Mouse (Mus musculus): ENCODE measurements around the gene Olfr1030. TPM values are rescaled to one million over a fixed set of nuclear protein-coding genes. Genes with fewer than 3 reads are reported as not detected.
A peak's percentile ranks its signal among the peaks of the same experiment; 100 is the strongest.
"Not testable (repeated sequence)": the region's sequence is repeated elsewhere in the genome, so short reads cannot be mapped to it uniquely, and the experiment has no call there.

Olfr1030 gene
- polyA plus RNA-seq (2014; fragmentation: Nextera tagmentation; extraction: Ambion mirVana), result not detected in 2 replicates

DNA sequence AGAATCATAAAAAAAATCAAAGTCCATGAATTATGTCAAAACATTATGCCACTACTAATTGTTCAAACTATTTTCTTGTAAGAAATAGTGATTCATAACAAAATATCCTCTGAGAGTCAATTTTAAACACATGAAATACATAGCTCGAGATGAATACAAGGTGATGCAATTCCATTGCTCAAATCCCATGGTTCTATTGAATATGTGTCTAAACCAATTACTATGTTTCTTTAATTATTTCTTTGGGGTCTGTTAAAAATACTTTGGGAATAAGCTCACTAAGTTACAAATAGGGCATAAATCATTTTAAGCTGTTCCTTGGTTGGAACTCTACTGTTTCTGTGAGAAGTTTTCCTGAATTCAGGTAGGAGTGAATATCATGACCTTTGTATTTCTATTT, at the start of gene Olfr1030:
Gene Olfr1030 (plus strand): TSS at position 301 of the 400 bp plus-strand sequence.
- Histone ChIP-seq H3K9ac (no peak within 1 kb of the TSS), H3K36me3 (ENCODE audit: insufficient read depth) (no peaks in the 10 kb centered on the region), H3K27me3 (ENCODE audit: insufficient read depth, low read length) (no peaks in the 10 kb centered on the region), H3K9me3 (ENCODE audit: low read depth, low read length) (no peaks in the 10 kb centered on the region), H3K4me1 (ENCODE audit: insufficient read depth) (no peaks in the 10 kb centered on the region), H3K4me2 (no peak within 1 kb of the TSS), H3K4me3 (ENCODE audit: low read depth, low read length) (no peak within 1 kb of the TSS), H3K27ac (ENCODE audit: low read depth) (no peak within 1 kb of the TSS)
- ATAC-seq (ENCODE audit: insufficient read depth) (no peak), DNase-seq (no peak)
- TF ChIP-seq CTCF (IDR thresholded peaks at IDR 0.05; ENCODE audit: low read depth), result no peak
- 72% methylated on average over 1 of the region's 1 CpGs for WGBS

DNA sequence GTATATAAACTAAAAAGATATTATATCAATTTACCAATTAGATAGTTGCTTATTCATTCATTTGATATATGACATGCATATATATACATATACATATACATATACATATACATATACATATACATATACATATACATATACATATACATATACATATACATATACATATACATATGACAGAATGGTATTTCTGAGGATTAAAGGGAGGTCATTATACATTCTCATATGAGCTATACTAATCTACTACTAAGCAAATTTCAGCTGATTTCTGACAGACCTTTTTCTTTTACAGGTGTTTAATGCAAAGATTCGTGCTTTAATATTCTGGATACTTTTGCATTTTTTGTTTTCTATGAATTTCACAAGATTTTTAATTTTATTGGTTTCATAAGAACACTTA, 28.9 kb upstream of the Olfr1030 start, which contains the start of gene Olfr1028:
Gene Olfr1028 (plus strand): TSS at position 301 of the 400 bp plus-strand sequence.
- H3K9ac ChIP-seq, result no peak within 1 kb of the TSS
- H3K4me1 ChIP-seq (ENCODE audit: insufficient read depth), result no peaks in the 10 kb centered on the region
- no peak within 1 kb of the TSS for H3K4me2 ChIP-seq
- H3K4me3 ChIP-seq (ENCODE audit: low read depth, low read length), result no peak within 1 kb of the TSS
- no peak for TF ChIP-seq CTCF (IDR thresholded peaks at IDR 0.05; ENCODE audit: low read depth)
- no peak within 1 kb of the TSS for H3K27ac ChIP-seq (ENCODE audit: low read depth)
- ATAC-seq (ENCODE audit: insufficient read depth), result no peak
- no peaks in the 10 kb centered on the region for H3K36me3 ChIP-seq (ENCODE audit: insufficient read depth)
- H3K27me3 ChIP-seq (ENCODE audit: insufficient read depth, low read length), result no peaks in the 10 kb centered on the region
- H3K9me3 ChIP-seq (ENCODE audit: low read depth, low read length), result no peaks in the 10 kb centered on the region
- 84% methylated on average over 1 of the region's 1 CpGs for WGBS
- no peak for DNase-seq

DNA sequence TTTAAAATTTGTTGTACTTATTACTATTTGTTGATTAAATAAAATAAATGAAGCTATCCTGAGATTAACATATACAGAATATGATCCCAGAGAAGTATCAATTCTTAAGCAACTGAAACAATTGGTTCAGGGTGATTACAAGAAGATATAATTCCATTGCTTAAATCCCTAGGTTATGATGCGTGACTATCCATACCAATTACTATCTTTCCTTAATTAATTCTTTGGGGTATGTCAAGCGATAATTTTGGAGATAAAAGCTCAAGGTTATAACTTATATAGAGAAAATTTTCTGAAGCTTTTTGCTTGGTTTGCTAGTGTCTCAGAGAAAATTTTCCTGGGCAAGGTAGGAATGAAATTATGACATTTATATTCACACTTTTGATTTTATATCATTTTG, 5.5 kb upstream of the Olfr1030 start, which contains the start of gene Olfr1029:
Gene Olfr1029 (plus strand): TSS at position 301 of the 400 bp plus-strand sequence.
- H3K27me3 ChIP-seq (ENCODE audit: insufficient read depth, low read length), result no peaks in the 10 kb centered on the region
- no peaks in the 10 kb centered on the region for H3K4me1 ChIP-seq (ENCODE audit: insufficient read depth)
- DNase-seq (no peak), ATAC-seq (ENCODE audit: insufficient read depth) (no peak)
- no peak within 1 kb of the TSS for H3K4me2 ChIP-seq
- H3K9me3 ChIP-seq (ENCODE audit: low read depth, low read length), result no peaks in the 10 kb centered on the region
- no peak for TF ChIP-seq CTCF (IDR thresholded peaks at IDR 0.05; ENCODE audit: low read depth)
- no peak within 1 kb of the TSS for H3K9ac ChIP-seq
- H3K36me3 ChIP-seq (ENCODE audit: insufficient read depth), result no peaks in the 10 kb centered on the region
- no peak within 1 kb of the TSS for H3K4me3 ChIP-seq (ENCODE audit: low read depth, low read length)
- 83% methylated on average over 2 of the region's 2 CpGs for WGBS
- H3K27ac ChIP-seq (ENCODE audit: low read depth), result no peak within 1 kb of the TSS

DNA sequence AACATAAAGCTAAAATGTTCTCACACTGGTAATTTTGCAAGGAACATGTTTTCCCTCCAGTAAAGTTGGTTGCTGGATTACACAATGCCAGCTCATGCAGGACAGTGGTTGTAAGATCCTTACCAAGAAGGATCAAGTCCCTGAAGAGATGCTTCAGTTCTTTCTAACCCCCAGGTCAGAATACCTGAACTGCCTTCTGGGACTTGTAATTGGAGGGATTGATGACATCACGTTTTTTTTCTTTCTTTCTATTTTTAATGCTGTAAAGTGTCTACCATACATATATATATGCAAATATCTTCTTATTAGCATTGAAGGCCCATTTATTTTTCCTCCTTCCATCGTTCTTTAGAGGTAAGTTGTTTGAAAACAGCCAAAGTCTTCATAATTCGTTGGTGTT, 10.9 kb downstream of the Olfr1030 start, which contains the start of gene Olfr1031:
Gene Olfr1031 (plus strand): TSS at position 301 of the 400 bp plus-strand sequence.
- no peak within 1 kb of the TSS for H3K27ac ChIP-seq (ENCODE audit: low read depth)
- no peak for DNase-seq
- H3K9me3 ChIP-seq (ENCODE audit: low read depth, low read length), result no peaks in the 10 kb centered on the region
- no peaks in the 10 kb centered on the region for H3K36me3 ChIP-seq (ENCODE audit: insufficient read depth)
- no peak within 1 kb of the TSS for H3K4me2 ChIP-seq
- no peak for TF ChIP-seq CTCF (IDR thresholded peaks at IDR 0.05; ENCODE audit: low read depth)
- no peaks in the 10 kb centered on the region for H3K27me3 ChIP-seq (ENCODE audit: insufficient read depth, low read length)
- ATAC-seq (ENCODE audit: insufficient read depth), result no peak
- H3K9ac ChIP-seq, result no peak within 1 kb of the TSS
- no peaks in the 10 kb centered on the region for H3K4me1 ChIP-seq (ENCODE audit: insufficient read depth)
- WGBS, result 55% methylated on average over 3 of the region's 3 CpGs
- no peak within 1 kb of the TSS for H3K4me3 ChIP-seq (ENCODE audit: low read depth, low read length)

DNA sequence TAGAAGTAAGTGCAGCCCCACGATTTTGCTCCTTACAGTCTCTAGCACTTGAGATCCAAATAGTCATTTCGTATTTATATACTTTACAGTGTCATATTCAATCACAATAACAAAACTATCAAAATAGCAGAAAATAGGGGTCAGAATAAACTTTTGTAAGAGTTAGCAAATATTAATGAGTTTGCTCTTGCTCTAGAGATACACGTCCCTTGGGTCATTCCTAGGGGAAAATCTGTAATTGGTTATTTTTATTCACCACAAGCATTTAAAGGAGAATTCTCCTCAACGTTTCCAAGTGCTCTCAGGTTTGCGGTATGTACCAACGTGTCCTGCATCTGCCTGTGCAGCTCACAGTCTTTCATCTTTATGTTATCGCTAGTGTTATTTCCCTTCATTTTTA, 26.2 kb downstream of the Olfr1030 start, which contains the start of gene Olfr1032:
Gene Olfr1032 (plus strand): TSS at position 301 of the 400 bp plus-strand sequence.
- Histone ChIP-seq H3K27ac (ENCODE audit: low read depth) (no peak within 1 kb of the TSS), H3K4me3 (ENCODE audit: low read depth, low read length) (no peak within 1 kb of the TSS), H3K9ac (no peak within 1 kb of the TSS), H3K36me3 (ENCODE audit: insufficient read depth) (no peaks in the 10 kb centered on the region), H3K4me2 (no peak within 1 kb of the TSS), H3K4me1 (ENCODE audit: insufficient read depth) (no peaks in the 10 kb centered on the region), H3K27me3 (ENCODE audit: insufficient read depth, low read length) (no peaks in the 10 kb centered on the region), H3K9me3 (ENCODE audit: low read depth, low read length) (no peaks in the 10 kb centered on the region)
- DNase-seq (no peak), ATAC-seq (ENCODE audit: insufficient read depth) (no peak)
- 79% methylated on average over 7 of the region's 7 CpGs for WGBS
- no peak for TF ChIP-seq CTCF (IDR thresholded peaks at IDR 0.05; ENCODE audit: low read depth)

DNA sequence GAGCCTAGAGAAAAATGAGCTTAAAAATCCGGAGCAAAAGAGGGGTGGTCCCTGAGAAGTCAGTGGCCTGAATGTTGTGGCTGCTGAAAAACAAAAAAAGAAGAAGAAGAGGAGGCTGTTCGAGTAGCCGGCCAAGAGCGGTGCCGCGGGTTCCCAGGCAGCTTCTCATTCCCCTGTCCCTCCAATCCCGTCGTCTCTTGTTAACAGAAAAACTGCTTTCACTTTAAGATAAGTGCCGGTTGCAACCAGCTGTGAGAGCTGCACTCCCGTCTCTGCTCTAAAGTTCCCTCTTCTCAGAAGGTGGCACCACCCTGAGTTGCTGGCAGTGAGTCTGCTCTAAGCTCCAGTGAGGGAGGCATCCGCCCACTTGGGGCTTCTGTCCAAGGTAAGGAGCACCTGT, 41.3 kb downstream of the Olfr1030 start, which contains the start of gene Olfr1033:
Gene Olfr1033 (plus strand): TSS at position 228 of the 400 bp plus-strand sequence.
- not testable (repeated sequence) for H3K4me1 ChIP-seq (ENCODE audit: insufficient read depth); ATAC-seq (ENCODE audit: insufficient read depth); H3K9me3 ChIP-seq (ENCODE audit: low read depth, low read length); H3K27me3 ChIP-seq (ENCODE audit: insufficient read depth, low read length); H3K36me3 ChIP-seq (ENCODE audit: insufficient read depth); H3K27ac ChIP-seq (ENCODE audit: low read depth); H3K9ac ChIP-seq
- Histone ChIP-seq H3K4me3 (ENCODE audit: low read depth, low read length) (peak within 1 kb of the TSS; percentile 22), H3K4me2 (peak within 1 kb of the TSS; percentile 51)
- DNase-seq, result peak; percentile 71
- 0% methylated on average over 10 of the region's 11 CpGs for WGBS

DNA sequence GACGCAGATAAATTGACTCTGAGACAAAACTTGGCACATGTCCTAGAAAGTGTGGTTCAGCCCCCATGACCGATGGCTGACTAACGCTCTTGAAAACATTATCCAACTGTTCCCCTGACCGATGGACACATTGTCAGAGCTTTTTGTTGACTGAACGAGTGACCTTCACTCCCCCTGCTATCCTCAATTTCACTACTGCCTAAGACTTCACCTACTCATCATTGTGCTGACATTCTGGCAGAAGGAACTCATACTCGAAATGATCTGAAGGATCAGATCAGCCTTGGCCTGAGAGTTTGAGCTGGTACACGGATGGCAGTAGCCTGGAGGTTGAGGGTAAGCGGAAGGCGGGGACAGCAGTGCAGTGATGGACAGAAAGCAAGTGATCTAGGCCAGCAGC, 42.4 kb downstream of the Olfr1030 start:
- H3K27ac ChIP-seq (ENCODE audit: low read depth); H3K4me1 ChIP-seq (ENCODE audit: insufficient read depth); H3K9me3 ChIP-seq (ENCODE audit: low read depth, low read length); H3K9ac ChIP-seq; H3K4me2 ChIP-seq; H3K36me3 ChIP-seq (ENCODE audit: insufficient read depth); H3K27me3 ChIP-seq (ENCODE audit: insufficient read depth, low read length); H3K4me3 ChIP-seq (ENCODE audit: low read depth, low read length); ATAC-seq (ENCODE audit: insufficient read depth); DNase-seq: not testable (repeated sequence)
- WGBS, result 30% methylated on average over 3 of the region's 9 CpGs

Other genes starting within 250 kb of the Olfr1030 start
- gene Olfr1012, start 216.5 kb upstream of the Olfr1030 start, polyA plus RNA-seq (2014; fragmentation: Nextera tagmentation; extraction: Ambion mirVana), result not detected in 2 replicates
- gene Olfr1013, start 212.2 kb upstream of the Olfr1030 start, polyA plus RNA-seq (2014; fragmentation: Nextera tagmentation; extraction: Ambion mirVana), result not detected in 2 replicates
- gene Olfr1014, start 206.6 kb upstream of the Olfr1030 start, polyA plus RNA-seq (2014; fragmentation: Nextera tagmentation; extraction: Ambion mirVana), result not detected in 2 replicates
- gene Olfr1015, start 197.3 kb upstream of the Olfr1030 start, polyA plus RNA-seq (2014; fragmentation: Nextera tagmentation; extraction: Ambion mirVana), result not detected in 2 replicates
- gene Olfr1016, start 176.7 kb upstream of the Olfr1030 start, polyA plus RNA-seq (2014; fragmentation: Nextera tagmentation; extraction: Ambion mirVana), result not detected in 2 replicates
- gene Olfr1018, start 160.8 kb upstream of the Olfr1030 start, polyA plus RNA-seq (2014; fragmentation: Nextera tagmentation; extraction: Ambion mirVana), result not detected in 2 replicates
- not detected in 2 replicates for gene Olfr1019, start 133.8 kb upstream of the Olfr1030 start, polyA plus RNA-seq (2014; fragmentation: Nextera tagmentation; extraction: Ambion mirVana)
- not detected in 2 replicates for gene Olfr1020, start 132.2 kb upstream of the Olfr1030 start, polyA plus RNA-seq (2014; fragmentation: Nextera tagmentation; extraction: Ambion mirVana)
- gene Olfr1022, start 110.7 kb upstream of the Olfr1030 start, polyA plus RNA-seq (2014; fragmentation: Nextera tagmentation; extraction: Ambion mirVana), result not detected in 2 replicates
- gene Olfr1023, start 93.6 kb upstream of the Olfr1030 start, polyA plus RNA-seq (2014; fragmentation: Nextera tagmentation; extraction: Ambion mirVana), result not detected in 2 replicates
- gene Olfr1024, start 74.2 kb upstream of the Olfr1030 start, polyA plus RNA-seq (2014; fragmentation: Nextera tagmentation; extraction: Ambion mirVana), result not detected in 2 replicates
- not detected in 2 replicates for gene Olfr1025-ps1, start 64.1 kb upstream of the Olfr1030 start, polyA plus RNA-seq (2014; fragmentation: Nextera tagmentation; extraction: Ambion mirVana)
- gene Olfr1026, start 57.7 kb upstream of the Olfr1030 start, polyA plus RNA-seq (2014; fragmentation: Nextera tagmentation; extraction: Ambion mirVana), result not detected in 2 replicates
- not detected in 2 replicates for gene Olfr1028, start 28.8 kb upstream of the Olfr1030 start, polyA plus RNA-seq (2014; fragmentation: Nextera tagmentation; extraction: Ambion mirVana)
- not detected in 2 replicates for gene Olfr1029, start 5.4 kb upstream of the Olfr1030 start, polyA plus RNA-seq (2014; fragmentation: Nextera tagmentation; extraction: Ambion mirVana)
- not detected in 2 replicates for gene Olfr1031, start 11.0 kb downstream of the Olfr1030 start, polyA plus RNA-seq (2014; fragmentation: Nextera tagmentation; extraction: Ambion mirVana)
- gene Olfr1032, start 26.3 kb downstream of the Olfr1030 start, polyA plus RNA-seq (2014; fragmentation: Nextera tagmentation; extraction: Ambion mirVana), result not detected in 2 replicates
- gene Olfr1033, start 41.4 kb downstream of the Olfr1030 start, polyA plus RNA-seq (2014; fragmentation: Nextera tagmentation; extraction: Ambion mirVana), result 0.61 and 2.8 TPM in 2 replicates
- not detected in 2 replicates for gene Olfr1034, start 66.6 kb downstream of the Olfr1030 start, polyA plus RNA-seq (2014; fragmentation: Nextera tagmentation; extraction: Ambion mirVana)
- not detected in 2 replicates for gene Olfr1036, start 94.7 kb downstream of the Olfr1030 start, polyA plus RNA-seq (2014; fragmentation: Nextera tagmentation; extraction: Ambion mirVana)
- gene Olfr1037, start 108.1 kb downstream of the Olfr1030 start, polyA plus RNA-seq (2014; fragmentation: Nextera tagmentation; extraction: Ambion mirVana), result not detected in 2 replicates
- not detected in 2 replicates for gene Olfr1039, start 156.7 kb downstream of the Olfr1030 start, polyA plus RNA-seq (2014; fragmentation: Nextera tagmentation; extraction: Ambion mirVana)
- not detected in 2 replicates for gene Olfr1040, start 167.5 kb downstream of the Olfr1030 start, polyA plus RNA-seq (2014; fragmentation: Nextera tagmentation; extraction: Ambion mirVana)
- not detected in 2 replicates for gene Olfr1042, start 182.6 kb downstream of the Olfr1030 start, polyA plus RNA-seq (2014; fragmentation: Nextera tagmentation; extraction: Ambion mirVana)
- gene Olfr1043, start 188.2 kb downstream of the Olfr1030 start, polyA plus RNA-seq (2014; fragmentation: Nextera tagmentation; extraction: Ambion mirVana), result not detected in 2 replicates
- not detected in 2 replicates for gene Olfr1044, start 198.5 kb downstream of the Olfr1030 start, polyA plus RNA-seq (2014; fragmentation: Nextera tagmentation; extraction: Ambion mirVana)
- gene Olfr52, start 206.4 kb downstream of the Olfr1030 start, polyA plus RNA-seq (2014; fragmentation: Nextera tagmentation; extraction: Ambion mirVana), result not detected in 2 replicates
- gene Olfr1045, start 223.7 kb downstream of the Olfr1030 start, polyA plus RNA-seq (2014; fragmentation: Nextera tagmentation; extraction: Ambion mirVana), result not detected in 2 replicates
- not detected in 2 replicates for gene Olfr1046, start 240.0 kb downstream of the Olfr1030 start, polyA plus RNA-seq (2014; fragmentation: Nextera tagmentation; extraction: Ambion mirVana)

Data from lung, embryonic 14.5 days (tissue).